Mouse (Mus musculus) liver, embryonic 14.5 days (tissue): ENCODE results near the gene Focad.

Experiments
- CTCF ChIP-seq: IDR thresholded peaks from 2 replicates; pipeline ENCODE4 v1.5.1; 2016; ENCODE audit warnings: antibody characterized with exemption, low read depth, control low read depth
- EP300 ChIP-seq: IDR thresholded peaks from 2 replicates; pipeline ENCODE4 v1.6.1; 2016; ENCODE audit warnings: antibody characterized with exemption, low read depth

DNA sequence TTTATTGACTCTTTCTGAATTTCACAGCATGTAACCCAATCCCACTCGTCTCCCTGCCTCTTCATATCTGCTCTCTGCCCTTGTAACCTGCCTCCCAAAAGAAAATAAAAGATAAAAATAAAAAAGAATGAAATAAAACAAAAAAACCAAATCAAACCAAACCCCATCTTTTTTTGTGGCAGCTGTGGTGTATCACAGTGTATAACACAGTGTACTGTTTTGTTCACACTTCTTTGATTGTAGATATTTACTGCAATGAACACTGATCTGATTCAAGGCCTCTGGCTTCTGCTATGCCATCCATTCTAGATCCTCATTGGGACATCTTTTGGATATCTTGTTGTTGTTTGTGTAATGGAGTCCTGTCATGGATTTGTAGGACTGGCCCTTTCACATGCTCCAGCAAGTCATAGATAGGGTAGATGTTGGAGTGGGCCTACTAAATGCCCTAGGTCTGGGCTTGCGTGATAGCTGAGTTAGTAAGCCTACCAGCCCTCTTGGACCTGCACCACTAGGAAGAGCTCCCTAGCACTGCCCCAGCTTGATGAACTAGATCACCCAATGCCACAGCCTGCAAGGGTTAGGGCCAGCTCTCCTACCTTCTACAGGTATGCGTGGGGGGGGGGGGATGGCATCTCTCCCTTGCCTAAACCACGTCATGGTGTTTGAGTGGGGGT is 181.8 kb downstream of the Focad start:
- TF ChIP-seq CTCF, result no peak
- no peak for TF ChIP-seq EP300
